Comparison of ENCODE assay signal across 23 mouse cellular contexts in genomic region chr2:22866894-22867424, GRCm38 (mm10).
"Had no signal": no experiment of that assay in that cellular context is flagged by ENCODE, and none has a peak within 500 bp of the region (broad histone marks: within the 10 kb centered on the region; RNA-seq: fewer than 3 reads in every experiment).

No protein-coding gene starts in this region.

- ATAC-seq: hindbrain, postnatal 0 days; liver, embryonic 12.5 days had no signal

- H3K4me2 ChIP-seq: heart, embryonic 11.5 days; heart, embryonic 13.5 days; heart, embryonic 15.5 days; hindbrain, embryonic 13.5 days; hindbrain, embryonic 15.5 days; limb, embryonic 13.5 days; limb, embryonic 15.5 days; liver, embryonic 12.5 days had no signal

- H3K36me3 ChIP-seq: heart, embryonic 13.5 days; heart, embryonic 15.5 days; hindbrain, embryonic 13.5 days; hindbrain, embryonic 15.5 days; limb, embryonic 13.5 days; limb, embryonic 15.5 days had no signal

- H3K4me3 ChIP-seq: gastrocnemius, adult 2 months; heart, adult 2 months; heart, embryonic 13.5 days; heart, embryonic 15.5 days; hindbrain, embryonic 13.5 days; hindbrain, embryonic 15.5 days; layer of hippocampus, adult 2 months; left cerebral cortex, adult 2 months; limb, embryonic 13.5 days; limb, embryonic 15.5 days; liver, embryonic 12.5 days had no signal

- H3K27me3 ChIP-seq: heart, embryonic 13.5 days; heart, embryonic 15.5 days; hindbrain, embryonic 13.5 days; hindbrain, embryonic 15.5 days; limb, embryonic 13.5 days; limb, embryonic 15.5 days; liver, embryonic 12.5 days had no signal

- H3K9me3 ChIP-seq: heart, embryonic 13.5 days; heart, embryonic 15.5 days; hindbrain, embryonic 13.5 days; hindbrain, embryonic 15.5 days; limb, embryonic 13.5 days; limb, embryonic 15.5 days; liver, embryonic 12.5 days had no signal

- H3K27ac ChIP-seq: gastrocnemius, adult 2 months; heart, adult 2 months; heart, embryonic 13.5 days; heart, embryonic 15.5 days; hindbrain, embryonic 13.5 days; hindbrain, embryonic 15.5 days; hindbrain, postnatal 0 days; layer of hippocampus, adult 2 months; left cerebral cortex, adult 2 months; limb, embryonic 13.5 days; limb, embryonic 15.5 days; liver, embryonic 12.5 days had no signal

- H3K9ac ChIP-seq: heart, embryonic 13.5 days; heart, embryonic 15.5 days; hindbrain, embryonic 13.5 days; hindbrain, embryonic 15.5 days; limb, embryonic 13.5 days; limb, embryonic 15.5 days; liver, embryonic 12.5 days had no signal

- DNase-seq: gastrocnemius, adult 2 months; gastrocnemius, postnatal 10 days; gastrocnemius, postnatal 25 days; heart, adult 11 months; heart, adult 2 months; heart, postnatal 14 days; heart, postnatal 36 days; kidney, adult 18-20 months; kidney, adult 8-10 months; kidney, postnatal 10 days; kidney, postnatal 25 days; kidney, postnatal 4 days had no signal

- H3K4me1 ChIP-seq: heart, embryonic 13.5 days; heart, embryonic 15.5 days; hindbrain, embryonic 13.5 days; hindbrain, embryonic 15.5 days; limb, embryonic 13.5 days; limb, embryonic 15.5 days; liver, embryonic 12.5 days had no signal
